Mouse (Mus musculus): ENCODE results near the gene Hepacam2. TPM values are rescaled to one million over a fixed set of nuclear protein-coding genes. Genes with fewer than 3 reads are reported as not detected.
"Not testable (repeated sequence)": the region's sequence is repeated elsewhere in the genome, so short reads cannot be mapped to it uniquely, and the experiment has no call there.

Gene Hepacam2
- total RNA-seq (2021), result under 1 TPM; 0.22 to 0.42 TPM

- intact Hi-C loops (cut with DNase I), result loop anchor here (2.0 kb wide), 1 partner anchor 588 kb away; the partner anchor contains the start of gene Bet1
- DNase-seq, result peak; percentile 85 to 87
These were observed at the start of gene Hepacam2, which contains the start of gene Vps50 for GRCm38 (mm10) chr6:3498162-3498848. TSS of gene Hepacam2 (minus strand) at chr6:3498298. TSS of gene Vps50 (plus strand) at chr6:3498382.

GRCm38 (mm10) chr6:3544970-3545369, 46.9 kb upstream of the Hepacam2 start:
- intact Hi-C loops (cut with DNase I), result no loop called here
- DNase-seq, result no peak

GRCm38 (mm10) chr6:3543862-3544261, 45.8 kb upstream of the Hepacam2 start:
- intact Hi-C loops (cut with DNase I), result no loop called here
- no peak for DNase-seq

GRCm38 (mm10) chr6:3539470-3539869, 41.4 kb upstream of the Hepacam2 start:
- intact Hi-C loops (cut with DNase I), result no loop called here
- peak in 1 of 2 experiments; percentile 6 for DNase-seq

GRCm38 (mm10) chr6:3536048-3536447, 38.0 kb upstream of the Hepacam2 start:
- DNase-seq, result no peak
- intact Hi-C loops (cut with DNase I), result no loop called here

- intact Hi-C loops (cut with DNase I), result no loop called here
- no peak for DNase-seq
These were observed 33.3 kb upstream of the Hepacam2 start for GRCm38 (mm10) chr6:3531445-3531844.

GRCm38 (mm10) chr6:3528198-3528597, 30.1 kb upstream of the Hepacam2 start:
- DNase-seq, result no peak
- intact Hi-C loops (cut with DNase I), result no loop called here

GRCm38 (mm10) chr6:3512611-3513010, 14.5 kb upstream of the Hepacam2 start:
- no peak for DNase-seq
- intact Hi-C loops (cut with DNase I), result loop anchor here (5.0 kb wide), 1 partner anchor 1035 kb away; no protein-coding TSS in a partner anchor

- intact Hi-C loops (cut with DNase I), result loop anchor here (5.0 kb wide), 1 partner anchor 1036 kb away; no protein-coding TSS in a partner anchor
- no peak for DNase-seq
These were observed 13.5 kb upstream of the Hepacam2 start for GRCm38 (mm10) chr6:3511612-3512011.

- intact Hi-C loops (cut with DNase I), result loop anchor here (5.0 kb wide), 1 partner anchor 1036 kb away; no protein-coding TSS in a partner anchor
- no peak for DNase-seq
These were observed 13.0 kb upstream of the Hepacam2 start for GRCm38 (mm10) chr6:3511116-3511515.

- no peak for DNase-seq
- intact Hi-C loops (cut with DNase I), result loop anchor here (2.0 to 5.0 kb wide), 2 partner anchors 237 to 1038 kb away; no protein-coding TSS in a partner anchor
These were observed 11.7 kb upstream of the Hepacam2 start for GRCm38 (mm10) chr6:3509782-3510181.

- intact Hi-C loops (cut with DNase I), result loop anchor here (2.0 kb wide), 1 partner anchor 239 kb away; no protein-coding TSS in a partner anchor
- DNase-seq, result not testable (repeated sequence)
These were observed 10.1 kb upstream of the Hepacam2 start for GRCm38 (mm10) chr6:3508151-3508550.

GRCm38 (mm10) chr6:3507078-3507477, 9.0 kb upstream of the Hepacam2 start:
- DNase-seq, result no peak
- intact Hi-C loops (cut with DNase I), result no loop called here

GRCm38 (mm10) chr6:3505289-3505688, 7.2 kb upstream of the Hepacam2 start:
- intact Hi-C loops (cut with DNase I), result no loop called here
- no peak for DNase-seq

- DNase-seq, result no peak
- intact Hi-C loops (cut with DNase I), result no loop called here
These were observed 2.2 kb upstream of the Hepacam2 start for GRCm38 (mm10) chr6:3500286-3500685.

- peak in 1 of 2 experiments; percentile 18 for DNase-seq
These were observed 1.9 kb downstream of the Hepacam2 start for GRCm38 (mm10) chr6:3496210-3496609.

GRCm38 (mm10) chr6:3494285-3494684, 3.8 kb downstream of the Hepacam2 start:
- intact Hi-C loops (cut with DNase I), result no loop called here
- no peak for DNase-seq

More at GRCm38 (mm10) chr6:3496210-3496609, 1.9 kb downstream of the Hepacam2 start:
- intact Hi-C loops (cut with DNase I), result no loop called here

- intact Hi-C loops (cut with DNase I), result no loop called here
- DNase-seq, result no peak
These were observed 10.7 kb downstream of the Hepacam2 start for GRCm38 (mm10) chr6:3487355-3487754.

GRCm38 (mm10) chr6:3485133-3485532, 13.0 kb downstream of the Hepacam2 start:
- no peak for DNase-seq
- intact Hi-C loops (cut with DNase I), result no loop called here

GRCm38 (mm10) chr6:3481705-3482104, 16.4 kb downstream of the Hepacam2 start:
- intact Hi-C loops (cut with DNase I), result no loop called here
- DNase-seq, result no peak

GRCm38 (mm10) chr6:3479853-3480252, 18.2 kb downstream of the Hepacam2 start:
- no peak for DNase-seq
- intact Hi-C loops (cut with DNase I), result no loop called here

GRCm38 (mm10) chr6:3476299-3476698, 21.8 kb downstream of the Hepacam2 start:
- DNase-seq, result no peak
- intact Hi-C loops (cut with DNase I), result no loop called here
